Comparison of ENCODE assay signal across 14 mouse cellular contexts in the genomic region with DNA sequence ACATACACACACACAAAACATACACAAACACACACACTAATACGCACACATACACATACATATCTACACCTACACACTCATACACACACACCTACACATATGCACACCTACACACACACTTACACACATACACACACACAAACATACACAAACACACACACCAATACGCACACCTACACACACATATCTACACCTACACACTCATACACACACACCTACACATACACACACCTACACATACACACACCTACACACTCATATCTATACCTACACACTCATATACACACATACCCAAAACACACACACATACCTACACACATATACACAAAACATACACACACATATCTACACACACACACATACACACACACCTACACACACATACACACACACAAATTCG.
"Had no signal": no experiment of that assay in that cellular context is flagged by ENCODE, and none has a peak within 500 bp of the region (broad histone marks: within the 10 kb centered on the region; RNA-seq: fewer than 3 reads in every experiment).

No protein-coding gene starts in this region.

- H3K27me3 ChIP-seq: liver, embryonic 12.5 days; neural tube, embryonic 13.5 days had no signal

- H3K9ac ChIP-seq: liver, embryonic 12.5 days; lung, embryonic 14.5 days; neural tube, embryonic 13.5 days had no signal

- H3K9me3 ChIP-seq: liver, embryonic 12.5 days; neural tube, embryonic 13.5 days had no signal

- H3K27ac ChIP-seq: liver, embryonic 12.5 days; neural tube, embryonic 13.5 days had no signal

- H3K4me2 ChIP-seq: liver, embryonic 12.5 days; lung, embryonic 14.5 days; neural tube, embryonic 13.5 days had no signal

- H3K36me3 ChIP-seq: liver, embryonic 12.5 days; neural tube, embryonic 13.5 days had no signal

- DNase-seq: kidney, adult 11 months; kidney, adult 9 months; kidney, postnatal 10 days; left cerebral cortex, postnatal 4 days; lung, embryonic 14.5 days; lung, postnatal 14 days; midbrain, embryonic 14.5 days; retina, postnatal 1 day; right cerebral cortex, postnatal 4 days; spleen, adult 18-20 months; thymus, adult 18-20 months; thymus, postnatal 14 days had no signal

- H3K4me1 ChIP-seq: neural tube, embryonic 13.5 days had no signal

- ATAC-seq: liver, embryonic 12.5 days had no signal

- H3K4me3 ChIP-seq: liver, embryonic 12.5 days; neural tube, embryonic 13.5 days had no signal
